Mouse (Mus musculus) adrenal gland, postnatal 36 days (tissue): Measurements from ENCODE around the gene Lrmda. TPM values are rescaled to one million over a fixed set of nuclear protein-coding genes. Genes with fewer than 3 reads are reported as not detected.
A peak's percentile ranks its signal among the peaks of the same experiment; 100 is the strongest.

Experiments used
- DNase-seq, 2 experiments: peaks; one replicate each; pipeline ENCODE4 v3.0.0; 2021; ENCODE audit warnings: mixed read lengths in 1 of 2
- total RNA-seq, 2 experiments: library from RNA; stranded (reverse); gene quantifications; 2 replicates each; pipeline ENCODE4 v1.2.3; 2021

The Lrmda gene
- total RNA-seq, 2 experiments from 2014 or later: 5.2 to 7.2 TPM

- DNase-seq: no peak
Observed at GRCm38 (mm10) chr14:22940576-22940975, 921.1 kb downstream of the Lrmda start.

GRCm38 (mm10) chr14:22942569-22942968 lies 923.1 kb downstream of the Lrmda start:
- no peak for DNase-seq

- no peak for DNase-seq
Observed at GRCm38 (mm10) chr14:22949466-22949865, 930.0 kb downstream of the Lrmda start.

GRCm38 (mm10) chr14:22952981-22953380 lies 933.5 kb downstream of the Lrmda start:
- no peak for DNase-seq

- no peak for DNase-seq
Observed at GRCm38 (mm10) chr14:22960166-22960565, 940.7 kb downstream of the Lrmda start.

- peak; percentile 3 to 11 for DNase-seq
Observed at GRCm38 (mm10) chr14:22964796-22965660, 945.5 kb downstream of the Lrmda start.

- DNase-seq: no peak
Observed at GRCm38 (mm10) chr14:22968705-22969104, 949.2 kb downstream of the Lrmda start.

- peak; percentile 56 to 57 for DNase-seq
Observed at GRCm38 (mm10) chr14:22986736-22987135, 967.2 kb downstream of the Lrmda start.

- no peak for DNase-seq
Observed at GRCm38 (mm10) chr14:22988090-22988669, 968.7 kb downstream of the Lrmda start.

GRCm38 (mm10) chr14:22995184-22995935 lies 975.8 kb downstream of the Lrmda start:
- peak; percentile 69 to 74 for DNase-seq

GRCm38 (mm10) chr14:22998906-22999305 lies 979.4 kb downstream of the Lrmda start:
- peak; percentile 34 to 44 for DNase-seq

GRCm38 (mm10) chr14:23011989-23012388 lies 992.5 kb downstream of the Lrmda start:
- no peak for DNase-seq

GRCm38 (mm10) chr14:23014747-23015286 lies 995.3 kb downstream of the Lrmda start:
- DNase-seq: peak in 1 of 2 experiments; percentile 20

- DNase-seq: no peak
Observed at GRCm38 (mm10) chr14:23015321-23016067, 996.0 kb downstream of the Lrmda start.

GRCm38 (mm10) chr14:23016068-23016611 lies 996.6 kb downstream of the Lrmda start:
- no peak for DNase-seq

GRCm38 (mm10) chr14:23041002-23041401 lies 1021.5 kb downstream of the Lrmda start:
- DNase-seq: no peak

GRCm38 (mm10) chr14:23045322-23045721 lies 1025.8 kb downstream of the Lrmda start:
- DNase-seq: no peak

GRCm38 (mm10) chr14:23046330-23046729 lies 1026.8 kb downstream of the Lrmda start:
- DNase-seq: peak; percentile 75 to 86

- no peak for DNase-seq
Observed at GRCm38 (mm10) chr14:23051441-23051840, 1031.9 kb downstream of the Lrmda start.

- no peak for DNase-seq
Observed at GRCm38 (mm10) chr14:23052833-23053592, 1033.5 kb downstream of the Lrmda start.
